Mouse (Mus musculus): ENCODE measurements around the gene B630019K06Rik.
"Not testable (repeated sequence)": the region's sequence is repeated elsewhere in the genome, so short reads cannot be mapped to it uniquely, and the experiment has no call there.

The B630019K06Rik gene

DNA sequence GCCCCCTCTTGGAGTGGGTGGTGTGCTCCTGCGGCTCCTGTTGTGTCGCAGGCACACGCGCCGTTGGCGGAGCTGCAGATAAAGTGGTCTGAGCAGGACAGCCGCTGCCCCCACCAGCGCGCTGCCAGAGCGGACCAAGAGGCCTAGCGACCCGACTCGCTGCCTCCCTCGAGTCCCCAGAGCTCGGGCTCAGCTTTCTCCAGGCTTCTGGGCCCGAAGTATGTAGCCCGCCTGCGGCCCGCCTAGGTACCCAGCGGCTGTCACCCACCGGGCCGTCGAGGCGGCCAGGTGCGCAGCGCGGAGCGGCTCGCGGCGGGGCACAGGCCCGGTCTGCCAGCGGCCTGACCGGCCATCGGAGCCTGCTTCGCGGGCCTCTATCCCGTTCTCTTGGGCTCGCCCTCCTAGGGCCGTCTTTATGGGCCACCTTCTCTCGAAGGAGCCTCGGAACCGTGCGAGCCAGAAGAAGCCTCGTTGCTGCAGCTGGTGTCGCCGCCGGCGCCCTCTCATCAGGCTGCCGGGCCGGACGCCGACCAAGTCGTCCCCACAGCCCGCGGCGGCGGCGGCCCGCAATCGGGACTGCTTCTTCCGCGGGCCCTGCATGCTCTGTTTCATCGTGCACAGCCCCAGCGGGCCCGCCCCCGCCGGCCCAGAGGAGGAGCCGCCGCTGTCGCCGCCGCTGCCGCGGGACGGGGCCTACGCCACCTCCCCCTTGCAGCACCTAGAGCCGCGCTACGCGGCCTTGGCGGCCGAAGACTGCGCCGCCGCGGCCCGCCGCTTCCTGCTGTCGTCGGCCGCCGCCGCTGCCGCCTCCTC, at the start of gene B630019K06Rik:
TSS of gene B630019K06Rik (plus strand) at position 40 of the 813 bp plus-strand sequence.
- peak; percentile 21 to 35 for DNase-seq (ENCODE audit: low spot score in 2 of 2)

DNA sequence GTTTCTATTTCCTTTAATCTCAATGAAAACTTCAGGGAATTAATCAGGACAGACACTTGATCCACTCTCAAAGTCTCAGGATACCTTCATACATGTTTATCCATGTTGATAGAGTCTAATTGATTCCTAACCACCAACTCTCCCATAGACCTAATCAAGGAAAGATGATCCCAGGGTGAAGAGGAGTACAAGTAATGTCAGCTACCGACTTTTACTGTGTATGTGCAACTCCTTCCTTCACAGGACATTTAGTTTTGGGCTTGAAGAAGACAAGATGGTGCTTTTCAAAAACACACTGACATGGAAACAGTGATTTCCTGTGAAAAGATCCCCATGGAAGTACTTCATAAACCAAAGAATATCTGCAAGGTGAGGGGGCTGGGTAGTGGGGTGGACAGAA, 48.5 kb upstream of the B630019K06Rik start, which contains the start of gene Gm6592:
TSS of gene Gm6592 (plus strand) at position 301 of the 400 bp plus-strand sequence.
- no peak for DNase-seq (ENCODE audit: low spot score in 2 of 2)

DNA sequence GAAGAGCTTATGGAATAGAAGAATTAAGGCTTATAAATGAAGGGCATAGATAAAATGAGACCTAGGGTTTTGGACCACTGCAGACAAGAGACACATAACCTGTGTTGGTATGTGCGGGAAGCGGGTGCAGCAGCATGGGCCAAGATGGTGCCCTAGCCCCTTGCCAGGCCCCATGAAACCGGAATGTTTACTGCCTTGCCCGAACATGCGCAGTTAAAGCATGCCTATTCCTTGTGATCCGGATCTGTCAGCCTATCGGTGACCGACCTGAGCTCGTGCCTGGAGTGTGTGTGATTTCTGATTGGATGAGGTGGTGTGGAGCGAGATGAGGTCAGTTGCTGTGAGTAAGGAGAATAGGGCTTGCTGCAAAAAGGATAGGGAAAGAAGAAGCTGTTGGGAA, 39.7 kb upstream of the B630019K06Rik start:
- no peak for DNase-seq (ENCODE audit: low spot score in 2 of 2)

DNA sequence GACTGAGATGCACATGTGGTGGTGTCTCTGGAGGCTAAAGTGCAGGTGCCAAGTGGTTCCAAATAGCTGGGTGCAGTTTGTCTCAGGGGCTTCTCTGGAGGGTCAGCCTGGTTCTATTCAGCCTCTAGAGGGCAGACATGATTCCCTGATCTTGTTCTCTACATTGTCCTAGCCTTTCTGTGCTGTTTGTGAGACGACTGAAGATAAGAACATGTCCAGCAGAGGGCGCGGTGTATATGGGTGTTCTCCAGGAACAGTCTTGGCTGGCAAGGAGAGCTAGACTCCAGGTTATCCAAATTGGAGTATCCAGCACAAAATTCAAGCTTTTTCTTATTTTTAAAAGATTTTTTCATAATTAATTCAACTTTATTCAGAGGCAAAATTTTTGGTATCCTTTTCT, 27.9 kb upstream of the B630019K06Rik start:
- peak; percentile 40 to 64 for DNase-seq (ENCODE audit: low spot score in 2 of 2)

DNA sequence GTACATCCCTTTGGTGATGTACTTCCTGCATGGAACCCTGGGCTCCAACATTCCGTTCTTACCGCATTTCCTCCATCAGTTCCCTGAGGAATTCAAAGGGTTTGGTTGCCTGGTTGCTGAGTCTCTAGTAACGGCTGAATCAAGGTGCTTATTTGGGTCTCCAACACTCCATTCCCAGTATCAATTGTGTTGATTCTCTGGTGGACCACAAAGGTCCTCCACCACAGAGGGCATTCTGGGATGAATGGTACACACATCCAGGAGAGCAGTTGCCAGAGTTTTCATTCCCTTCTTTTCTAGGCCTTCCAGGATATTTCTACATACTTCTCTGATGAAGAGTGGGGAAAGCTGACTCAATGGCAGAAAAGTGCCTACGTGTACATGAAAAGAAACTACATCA, 18.2 kb upstream of the B630019K06Rik start, which contains the start of gene Gm5751:
TSS of gene Gm5751 (plus strand) at position 301 of the 400 bp plus-strand sequence.
- not testable (repeated sequence) for DNase-seq (ENCODE audit: low spot score in 2 of 2)

DNA sequence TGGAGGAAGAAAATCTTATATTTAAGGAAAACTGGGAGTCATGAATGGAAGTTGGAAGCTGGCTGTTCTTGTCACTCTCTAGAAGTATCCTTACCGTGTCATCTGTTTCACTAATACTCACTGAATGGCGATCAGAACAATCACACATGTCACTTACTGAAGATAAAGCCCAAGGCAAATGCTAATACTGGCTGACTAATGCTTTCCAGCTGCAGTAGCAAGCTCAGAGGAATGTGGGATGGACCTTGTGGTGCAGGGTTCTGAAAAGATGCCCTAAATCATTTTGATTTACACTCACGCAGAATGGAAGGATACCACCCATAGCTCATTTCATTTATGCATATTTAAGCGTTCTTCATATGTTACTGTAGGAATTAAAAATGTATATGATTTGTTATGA, 7.8 kb upstream of the B630019K06Rik start:
- no peak for DNase-seq (ENCODE audit: low spot score in 2 of 2)

DNA sequence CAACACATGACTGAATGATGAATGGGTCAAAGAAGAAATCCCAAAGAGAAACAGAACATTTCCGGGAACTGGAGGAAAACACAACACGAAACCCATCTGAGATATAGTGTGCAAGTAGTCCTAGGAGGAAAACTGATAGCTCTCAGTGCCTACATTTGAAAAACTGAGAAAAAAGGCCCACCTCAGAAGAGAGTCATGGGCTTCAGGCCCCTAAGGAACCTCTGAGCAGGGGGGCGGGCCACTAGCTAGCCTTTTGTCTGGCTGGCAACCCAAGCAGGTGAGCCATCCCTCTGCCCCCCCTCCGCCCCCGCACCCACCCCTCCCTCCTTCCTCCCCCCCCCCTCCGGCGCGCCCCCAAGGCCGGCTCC, 223 bp upstream of the B630019K06Rik start:
- no peak for DNase-seq (ENCODE audit: low spot score in 2 of 2)

DNA sequence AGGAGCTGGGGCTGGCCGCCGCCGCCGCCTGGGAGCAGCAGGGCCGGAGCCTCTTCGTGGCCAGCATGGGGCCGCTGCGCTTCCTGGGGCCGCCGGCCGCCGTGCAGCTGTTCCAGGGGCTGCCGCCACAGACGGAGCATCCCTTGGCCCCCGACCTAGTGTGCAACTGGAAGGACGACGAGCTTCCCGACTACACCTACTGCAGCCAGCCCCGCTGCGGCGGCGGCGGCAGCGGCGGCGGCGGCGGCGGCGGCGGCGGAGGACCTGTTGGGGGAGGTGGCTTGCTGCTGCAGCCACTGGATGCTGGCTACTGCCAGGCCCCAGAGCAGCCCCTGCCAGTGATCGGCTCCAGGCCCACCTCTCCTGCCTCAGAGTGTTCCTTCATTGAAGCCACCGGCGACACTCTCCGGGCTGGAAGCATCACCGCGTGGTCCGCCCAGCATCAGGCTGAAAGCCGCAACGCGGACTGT, 1.0 kb downstream of the B630019K06Rik start:
- peak in 1 of 2 experiments; percentile 11 for DNase-seq (ENCODE audit: low spot score in 2 of 2)

DNA sequence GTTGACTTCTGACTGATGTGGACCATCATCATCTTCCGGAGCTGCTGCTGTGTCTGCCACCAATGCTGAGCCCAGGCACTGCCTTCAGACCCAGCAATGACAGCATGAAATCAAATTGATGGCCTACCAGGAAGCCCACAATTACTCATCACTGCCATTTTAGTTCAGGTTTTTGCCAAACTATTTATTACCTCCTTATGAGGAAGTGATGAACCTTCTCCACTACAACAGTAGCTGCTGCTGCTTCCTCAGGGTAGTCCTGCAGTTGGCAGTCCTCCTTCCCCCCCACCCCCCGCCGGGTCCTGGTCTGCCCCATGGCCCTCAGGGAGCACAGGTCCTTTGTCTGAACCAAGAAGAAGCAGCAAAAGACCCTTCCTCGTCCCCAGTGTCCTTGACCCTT, 8.6 kb downstream of the B630019K06Rik start:
- DNase-seq (ENCODE audit: low spot score in 2 of 2), result no peak

DNA sequence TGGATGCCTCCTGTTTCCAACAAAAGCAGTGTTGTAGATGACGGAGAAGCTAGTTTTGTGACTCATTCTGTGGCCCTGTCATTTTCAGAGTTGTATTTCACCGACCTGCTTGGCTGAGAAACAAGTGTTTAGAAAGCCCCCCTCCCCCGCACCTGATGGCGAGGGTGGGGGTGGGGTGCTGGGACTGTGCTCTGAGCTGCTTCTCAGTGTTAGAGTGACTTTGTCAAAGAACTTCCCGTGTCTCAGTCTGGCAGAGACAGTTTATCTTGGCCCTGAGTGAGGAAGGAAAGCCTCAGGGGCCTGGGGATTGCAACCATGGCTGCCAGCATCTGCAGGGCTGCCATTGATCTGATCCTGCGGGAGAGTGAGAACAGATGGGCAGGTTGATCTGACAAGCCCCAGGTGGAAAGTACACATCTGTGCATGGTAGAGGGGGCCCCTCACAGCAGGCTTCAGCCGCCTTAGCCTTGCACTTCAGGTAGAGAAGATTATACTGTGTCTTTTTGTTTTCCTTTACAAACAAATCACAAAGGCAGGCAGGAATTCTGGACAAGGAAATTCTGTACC, 9.8 kb downstream of the B630019K06Rik start:
- DNase-seq (ENCODE audit: low spot score in 2 of 2), result no peak

DNA sequence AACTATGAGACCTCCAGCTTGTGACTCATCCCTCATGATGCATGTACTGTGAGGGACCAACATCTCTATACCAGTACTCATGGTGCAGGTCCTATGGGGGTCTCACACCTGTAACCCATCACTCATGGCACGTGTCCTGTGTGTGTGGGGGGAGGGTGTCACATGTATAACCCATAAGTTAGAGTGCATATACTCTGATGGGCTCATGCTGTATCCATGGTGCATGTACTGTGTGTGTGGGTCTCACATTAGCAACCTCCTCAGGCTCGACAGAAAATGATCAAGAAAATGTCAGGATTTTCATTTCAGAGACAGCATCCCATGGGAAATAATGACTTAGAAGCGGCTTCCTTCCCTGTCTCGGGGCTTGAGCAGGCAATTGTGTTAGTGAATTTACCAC, 28.9 kb downstream of the B630019K06Rik start:
- DNase-seq (ENCODE audit: low spot score in 2 of 2), result no peak

DNA sequence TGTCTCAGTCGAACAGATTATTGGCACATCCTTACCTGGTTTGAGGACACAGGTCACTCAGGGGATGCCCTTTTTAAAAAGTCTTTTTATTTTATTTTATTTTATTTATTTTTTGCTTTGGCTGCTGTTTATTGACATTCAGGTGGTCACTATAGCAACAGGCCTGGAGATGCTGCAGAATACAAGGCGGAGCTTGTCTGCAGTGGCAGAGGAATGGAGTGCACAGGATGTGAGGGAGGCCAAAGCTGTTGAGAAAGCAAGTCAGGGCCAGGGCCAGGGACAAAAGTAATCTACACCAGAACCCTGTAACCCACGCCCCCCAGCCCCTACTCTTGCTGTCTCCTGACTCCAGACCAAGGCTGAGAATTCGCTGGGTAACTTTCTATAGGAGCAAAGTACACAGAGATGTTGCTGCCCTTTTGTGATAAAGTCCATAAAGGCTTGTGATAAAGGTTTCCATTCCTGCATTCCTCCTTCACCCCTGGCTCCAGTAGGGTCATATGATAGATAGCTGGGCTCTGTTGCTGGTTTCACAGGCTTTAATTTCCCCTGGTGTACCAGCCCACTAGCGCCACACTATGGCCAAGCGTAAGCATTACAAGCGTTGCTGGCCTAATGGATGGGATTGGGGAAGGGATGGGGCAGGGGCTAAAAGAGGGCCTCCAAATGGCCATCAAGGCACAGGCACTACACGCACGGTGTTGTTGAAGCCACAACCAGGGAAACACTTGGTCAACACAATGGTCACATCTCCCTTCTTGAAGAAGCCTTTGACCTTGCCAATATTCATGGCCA, 29.8 kb downstream of the B630019K06Rik start:
- no peak for DNase-seq (ENCODE audit: low spot score in 2 of 2)

DNA sequence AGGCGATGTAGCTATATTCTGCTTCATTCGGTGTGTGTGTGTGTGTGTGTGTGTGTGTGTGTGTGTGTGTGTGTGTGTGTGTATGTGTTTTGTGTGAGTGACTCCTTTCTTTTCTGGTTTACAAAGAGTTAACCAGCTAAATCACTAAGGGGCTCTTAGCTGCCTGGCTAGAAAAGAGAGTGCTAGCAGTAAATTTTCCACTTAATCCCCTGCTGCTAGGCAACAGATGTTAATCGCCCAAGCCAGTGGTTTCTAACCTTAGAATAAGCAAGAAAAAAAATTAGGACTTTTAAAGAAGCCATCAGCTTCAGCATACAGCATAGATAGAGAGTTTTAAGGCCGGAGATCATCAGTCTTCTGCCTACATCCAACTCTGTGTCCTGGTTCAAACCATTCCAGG, 35.1 kb downstream of the B630019K06Rik start:
- DNase-seq (ENCODE audit: low spot score in 2 of 2), result no peak

DNA sequence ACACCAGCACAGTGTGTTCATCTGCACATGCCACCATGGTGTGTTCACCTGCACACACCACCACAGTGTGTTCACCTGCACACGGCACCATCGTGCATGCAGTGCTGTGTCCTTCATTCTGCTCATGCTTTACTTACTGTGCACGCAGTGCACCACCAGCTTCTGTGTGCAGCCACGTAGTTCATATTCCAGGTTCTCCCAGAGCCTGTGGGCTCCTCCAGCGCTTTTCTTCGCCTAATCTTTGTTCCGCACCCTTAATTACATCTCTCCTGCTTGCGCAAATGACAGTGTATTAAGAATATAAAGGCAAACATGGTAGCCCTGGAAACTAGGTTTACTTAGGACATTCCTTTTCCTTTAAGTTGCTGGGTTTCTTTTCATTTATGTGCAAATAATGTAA, 51.9 kb downstream of the B630019K06Rik start:
- no peak for DNase-seq (ENCODE audit: low spot score in 2 of 2)
